Mouse (Mus musculus) urinary bladder, postnatal 14 days (tissue): ENCODE results near the gene Lcp1.

ENCODE experiments used
- DNase-seq: peaks from one replicate; pipeline ENCODE4 v3.0.0; 2021; ENCODE audit warnings: low spot score

The Lcp1 gene

DNA sequence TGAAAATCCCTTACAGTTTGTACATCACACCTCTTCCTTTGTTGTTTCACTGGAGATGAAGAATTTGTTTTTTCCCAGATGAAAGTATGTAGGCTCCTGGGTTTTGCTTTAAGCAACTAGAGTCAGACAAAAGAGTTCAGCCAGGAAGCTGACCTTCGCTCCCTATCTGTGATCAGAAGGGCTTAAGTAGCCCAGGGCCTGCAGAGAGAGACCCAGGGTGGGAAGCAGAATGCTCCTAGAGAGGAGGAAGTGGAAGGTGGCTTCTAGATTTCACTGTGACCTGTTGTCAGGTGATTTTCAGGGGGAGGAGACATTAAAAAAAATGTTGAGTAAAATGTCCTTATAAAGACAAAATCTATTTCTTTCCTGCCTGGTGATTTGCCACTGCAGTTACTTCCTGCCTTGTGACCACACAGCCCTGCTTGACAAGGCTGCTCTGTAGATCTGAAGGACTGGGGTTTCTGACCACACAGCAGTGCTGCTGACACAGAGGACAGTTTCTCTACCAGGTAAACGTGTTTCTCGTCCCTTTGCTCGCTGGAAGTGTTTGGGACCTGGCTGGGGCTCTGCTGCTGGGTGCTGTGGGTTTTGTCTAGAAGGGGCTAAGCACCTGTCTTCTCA is 45.6 kb downstream of the Lcp1 start:
- DNase-seq = no peak

DNA sequence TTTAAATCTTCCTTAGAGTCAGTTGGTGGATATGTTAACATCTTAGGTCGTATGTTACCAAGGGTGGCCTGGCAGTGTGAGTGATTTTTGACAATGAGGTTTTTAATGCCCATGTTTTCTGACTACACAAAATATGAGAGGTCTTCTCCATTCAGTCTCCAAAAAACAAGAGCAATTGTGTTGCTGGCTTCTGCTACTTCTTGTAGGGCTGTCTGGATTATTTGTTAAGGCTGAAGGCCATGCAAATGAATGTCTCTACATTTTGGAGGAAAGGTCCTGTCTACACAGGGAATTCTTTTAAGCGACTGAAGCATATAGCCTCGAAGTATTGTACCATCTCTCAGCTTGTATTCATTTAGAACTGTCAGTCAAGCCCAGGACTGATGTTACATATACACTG is 46.5 kb downstream of the Lcp1 start:
- DNase-seq = no peak

DNA sequence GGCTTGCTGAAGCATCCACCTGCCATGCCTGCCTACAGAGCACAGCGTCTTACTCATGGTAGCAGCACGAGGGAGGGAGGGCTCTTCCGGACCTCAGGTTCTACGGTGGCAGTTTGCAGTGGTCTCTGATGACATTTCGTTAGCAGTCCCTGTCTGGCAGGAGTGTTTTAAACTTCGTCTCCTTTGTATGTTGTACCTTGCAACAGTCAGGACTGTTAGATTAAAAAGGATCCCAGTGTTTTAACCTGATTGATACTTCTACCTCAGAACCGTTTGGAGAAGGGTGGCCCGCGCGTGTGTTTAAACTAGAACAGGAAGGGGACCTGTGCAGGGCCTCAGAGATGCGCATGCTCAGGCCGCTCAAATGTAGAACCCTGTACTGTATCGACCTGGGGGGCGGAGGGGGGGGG is 47.5 kb downstream of the Lcp1 start:
- no peak for DNase-seq

DNA sequence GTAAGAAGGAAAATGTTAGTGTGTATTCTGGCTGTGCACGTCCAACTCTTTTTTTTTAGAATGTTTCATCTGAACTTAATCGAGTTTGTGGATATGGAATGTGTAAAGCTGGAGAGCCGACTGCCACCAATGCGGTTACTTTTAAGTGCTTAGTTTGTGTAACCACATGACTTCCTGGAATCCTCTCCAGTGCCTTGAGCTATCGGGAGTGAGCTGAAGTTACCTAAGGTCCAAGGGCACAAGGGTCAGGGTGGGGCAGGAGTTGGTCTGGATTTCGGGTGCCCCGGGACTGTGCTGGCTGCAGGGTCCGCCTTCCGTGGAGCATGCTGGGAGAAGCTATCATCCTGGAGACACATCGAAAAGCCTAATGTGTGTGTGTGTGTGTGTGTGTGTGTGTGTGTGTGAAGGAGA is 47.9 kb downstream of the Lcp1 start:
- no peak for DNase-seq

DNA sequence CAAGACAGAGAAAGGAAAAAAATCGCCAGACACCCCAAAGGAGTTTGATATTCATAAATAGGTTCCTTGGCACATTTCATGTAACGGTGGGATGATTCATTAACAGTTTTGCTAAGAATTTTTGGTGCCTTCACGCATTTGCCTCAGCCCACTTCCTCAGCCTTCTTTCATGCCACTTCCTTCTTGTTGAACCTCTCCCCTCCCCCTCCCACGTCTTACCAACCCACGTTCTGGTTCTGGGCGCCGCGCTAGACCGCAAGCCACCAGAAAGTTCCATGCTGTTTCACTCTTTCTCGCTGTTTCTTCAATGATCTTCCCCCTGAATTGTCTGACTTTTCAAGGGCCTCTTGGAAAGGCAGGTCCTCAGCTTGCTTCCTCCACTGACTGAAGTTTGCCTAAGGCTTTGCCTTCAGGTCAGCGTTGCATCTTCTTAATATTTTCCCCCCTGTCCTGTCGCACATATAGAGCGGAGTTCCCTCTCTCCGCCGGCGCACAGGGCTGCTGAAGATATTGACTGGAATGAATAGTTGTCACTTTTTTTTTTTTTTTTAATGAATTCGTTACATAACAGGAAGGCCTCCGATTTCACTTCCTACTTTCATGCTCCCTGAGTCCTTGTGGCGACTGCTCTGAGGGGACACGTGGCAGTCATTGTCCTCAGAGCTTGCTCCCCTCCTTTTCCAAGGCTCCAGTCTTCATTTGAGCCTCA is 48.5 kb downstream of the Lcp1 start:
- no peak for DNase-seq

DNA sequence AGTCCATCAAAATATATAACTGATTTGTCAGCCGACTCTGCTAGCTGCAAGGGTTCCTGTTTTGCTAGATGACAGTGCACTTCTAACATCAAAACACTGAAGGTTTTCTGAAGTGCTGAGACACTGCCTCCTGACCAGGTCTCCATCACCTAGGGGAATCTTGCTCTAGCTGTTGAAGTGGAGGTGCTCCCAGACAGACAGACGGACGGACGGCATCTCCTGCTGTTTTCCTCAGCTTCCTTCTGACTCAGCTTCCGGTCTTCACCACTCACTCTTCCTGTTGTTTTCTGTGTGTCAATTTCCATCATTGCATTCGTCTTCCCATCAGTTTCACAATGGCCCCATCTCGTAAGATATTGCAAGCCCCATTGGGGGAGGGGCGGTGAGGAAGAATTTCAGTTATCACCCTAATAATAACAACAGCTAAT is 49.7 kb downstream of the Lcp1 start:
- no peak for DNase-seq

DNA sequence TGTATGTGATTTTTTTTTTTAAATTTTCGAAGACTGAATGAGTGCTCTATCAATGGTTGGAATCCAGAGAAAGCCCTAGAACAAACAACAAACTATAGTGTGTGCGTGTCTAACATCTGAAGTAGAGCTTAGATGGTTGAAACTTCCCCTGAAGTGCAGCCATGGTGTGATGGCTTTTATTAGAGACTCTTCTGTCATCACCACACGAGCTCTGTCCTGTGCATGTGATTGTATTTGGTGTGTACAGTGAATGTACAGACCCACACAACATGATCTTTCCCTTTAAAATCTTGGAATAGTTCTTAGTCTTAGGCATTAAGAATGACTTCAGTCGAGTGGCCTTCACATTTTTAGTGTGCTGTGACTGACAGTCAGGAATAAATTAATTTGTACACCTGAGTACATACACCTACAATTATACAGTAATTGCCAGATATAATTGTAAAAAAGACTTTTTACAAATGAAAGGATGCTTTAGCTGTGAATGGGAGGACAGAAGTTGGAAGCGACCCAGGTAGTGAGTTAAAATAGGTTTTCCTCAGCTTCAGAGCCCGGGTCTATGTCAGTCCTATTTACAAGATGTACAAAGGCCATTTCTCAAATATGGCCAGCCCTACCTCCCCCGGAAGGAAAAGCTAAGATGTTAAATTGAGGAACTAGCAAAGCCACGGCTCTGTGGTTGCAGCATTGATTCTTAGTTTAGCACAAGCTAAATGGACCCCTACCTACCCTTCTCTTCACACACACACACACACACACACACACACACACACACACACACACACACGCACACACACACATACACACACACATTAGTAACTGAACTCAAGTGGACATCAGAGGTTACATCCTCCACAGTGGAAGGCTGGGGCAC is 50.4 kb downstream of the Lcp1 start:
- no peak for DNase-seq

DNA sequence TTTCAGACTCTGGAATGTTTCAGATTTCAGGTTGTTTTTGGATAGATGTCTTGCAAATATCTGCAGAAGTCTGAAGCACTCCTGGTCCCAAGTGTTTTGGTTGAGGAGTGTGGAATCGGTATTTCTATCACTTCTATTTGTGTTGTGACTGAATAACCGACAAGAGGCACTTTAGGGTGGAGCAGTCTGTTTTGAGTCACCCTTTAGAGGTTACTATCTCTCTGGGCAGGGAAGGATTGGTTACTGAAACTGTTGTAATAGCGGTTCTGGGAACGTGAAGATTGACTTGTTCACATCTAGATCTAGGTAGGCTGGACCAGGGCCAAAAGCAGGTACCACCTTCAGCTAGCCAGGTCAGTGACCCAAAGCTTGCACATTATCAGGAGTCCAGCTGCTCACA is 51.5 kb downstream of the Lcp1 start:
- DNase-seq = no peak

DNA sequence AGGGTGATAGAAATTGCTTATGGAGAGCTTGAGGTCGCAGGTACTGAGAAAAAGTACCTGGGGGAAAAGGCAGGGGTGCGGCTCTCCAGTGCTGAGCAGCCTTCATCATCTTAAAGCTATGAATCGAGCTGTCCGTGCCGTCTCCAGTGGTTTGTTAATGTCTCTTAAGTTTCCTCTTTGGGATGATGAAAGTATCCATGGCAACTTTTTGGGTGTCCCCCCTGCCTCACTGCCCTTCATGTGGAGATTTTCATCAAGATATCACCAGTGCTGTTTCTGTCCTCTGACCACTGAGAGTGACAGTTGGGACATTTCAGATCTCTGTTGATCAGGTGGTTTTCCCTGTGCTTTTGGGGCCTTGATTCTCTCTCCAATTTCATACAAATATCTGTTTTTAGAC is 51.9 kb downstream of the Lcp1 start:
- no peak for DNase-seq

DNA sequence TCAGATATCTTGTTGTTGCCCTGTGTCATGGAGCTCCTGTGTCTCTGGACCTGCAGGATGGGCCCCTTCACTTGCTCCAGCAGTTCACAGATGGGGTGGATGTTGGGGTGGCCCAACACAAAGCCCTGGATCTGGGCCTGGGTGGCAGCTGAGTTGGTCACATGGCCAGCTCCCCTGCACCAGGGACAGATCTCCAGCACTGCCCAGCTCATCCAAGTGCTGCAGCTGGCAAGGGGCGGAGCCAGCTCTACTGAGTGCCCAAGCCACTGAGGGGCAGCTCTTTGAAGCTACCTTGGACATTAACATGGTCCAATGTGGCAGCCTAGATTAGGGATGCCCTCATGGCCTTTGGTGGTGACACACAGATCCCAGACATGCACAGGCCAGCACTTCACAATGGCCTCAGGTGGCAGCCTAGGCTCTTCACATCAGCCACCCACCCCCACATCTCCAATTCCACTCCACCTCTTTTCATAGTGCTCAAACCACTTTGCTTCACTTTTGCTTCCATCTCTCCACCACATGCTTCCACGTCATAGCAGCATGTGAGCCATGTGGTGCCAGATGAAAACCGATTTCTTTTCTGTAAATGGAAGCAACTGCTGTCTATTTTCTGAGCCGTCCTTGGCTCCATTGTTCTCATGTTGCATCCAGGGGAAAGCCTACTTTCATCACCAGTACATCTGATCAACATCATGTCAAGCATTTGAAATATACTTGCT is 53.3 kb downstream of the Lcp1 start:
- DNase-seq = no peak

DNA sequence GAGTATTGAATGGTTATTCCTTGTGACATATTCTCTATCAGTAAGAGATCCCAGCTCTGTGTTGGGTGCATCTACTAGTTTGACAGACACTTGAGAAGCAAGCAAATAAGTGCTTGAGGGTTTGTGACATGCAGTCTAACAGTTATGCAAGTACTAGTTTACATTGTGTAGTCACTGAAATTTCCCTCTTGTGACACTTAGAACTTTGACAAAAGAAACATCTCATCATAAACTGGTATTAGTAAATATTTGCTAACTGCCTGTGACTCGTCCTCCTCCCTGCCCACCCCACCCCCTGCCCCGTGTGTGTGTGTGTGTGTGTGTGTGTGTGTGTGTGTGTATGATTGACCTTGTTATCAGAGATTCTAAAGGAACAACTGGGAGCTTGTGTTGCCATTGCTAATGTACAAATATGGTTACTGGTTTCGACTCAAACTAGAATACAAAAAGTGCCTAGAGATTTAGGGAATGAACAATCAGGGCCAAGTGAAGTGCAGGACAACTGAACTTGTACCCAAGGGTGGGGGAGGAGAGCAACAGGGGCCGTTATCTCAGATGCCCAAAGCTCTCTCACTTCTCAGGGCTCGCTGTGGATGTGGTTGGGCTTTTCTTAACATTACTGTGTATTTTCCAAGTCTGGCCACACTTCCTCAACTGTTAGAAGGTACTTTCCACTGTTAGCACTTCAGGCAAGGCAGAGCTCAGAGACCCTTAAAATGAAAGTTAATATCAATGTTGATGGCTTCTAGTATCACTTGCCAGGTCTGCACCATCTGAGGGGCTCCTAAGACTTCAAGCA is 55.1 kb downstream of the Lcp1 start:
- DNase-seq = no peak

DNA sequence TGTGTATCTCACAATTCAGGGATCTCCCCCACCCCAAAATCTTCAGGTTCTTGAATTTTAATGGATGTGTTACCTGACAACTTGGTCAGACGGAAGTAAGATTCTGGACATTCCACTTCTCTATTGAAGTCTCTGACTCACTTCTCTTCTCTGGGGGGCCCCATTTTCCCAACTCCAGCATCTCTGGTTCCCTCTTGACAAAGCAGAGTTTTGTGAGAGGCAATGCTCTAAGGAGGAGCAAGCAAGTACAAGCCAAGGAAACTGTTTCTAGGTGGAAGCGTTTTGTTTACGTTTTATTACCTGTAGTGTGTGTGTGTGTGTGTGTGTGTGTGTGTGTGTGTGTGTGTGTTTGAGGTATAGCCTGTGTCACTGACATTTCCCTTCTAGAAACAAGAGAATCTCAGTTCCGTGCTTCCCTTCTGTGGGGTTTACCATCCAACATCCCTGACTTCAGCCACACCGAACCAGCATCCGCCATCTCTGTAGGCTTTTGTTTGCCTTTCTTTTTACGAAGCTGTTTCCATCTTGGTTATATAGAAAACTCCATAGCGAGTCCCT is 56.0 kb downstream of the Lcp1 start:
- no peak for DNase-seq

DNA sequence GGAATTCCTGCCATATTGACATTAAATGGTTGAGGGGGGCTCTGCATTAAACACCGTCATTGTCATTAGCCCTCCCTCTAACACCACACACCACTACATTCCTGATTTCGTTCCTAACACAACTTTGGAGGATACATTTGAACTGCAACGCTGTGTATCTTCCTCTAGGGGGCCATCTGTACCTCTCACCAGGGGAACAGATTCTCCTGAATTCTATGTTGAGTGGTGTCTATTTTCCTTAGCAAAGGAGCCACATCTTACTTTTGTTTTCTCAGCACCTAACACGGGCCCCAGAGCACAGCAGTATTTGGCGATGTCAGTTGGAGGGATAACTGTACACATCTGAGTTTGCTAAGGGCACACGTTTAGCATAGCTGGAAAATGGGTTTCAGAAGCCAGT is 57.6 kb downstream of the Lcp1 start:
- no peak for DNase-seq

DNA sequence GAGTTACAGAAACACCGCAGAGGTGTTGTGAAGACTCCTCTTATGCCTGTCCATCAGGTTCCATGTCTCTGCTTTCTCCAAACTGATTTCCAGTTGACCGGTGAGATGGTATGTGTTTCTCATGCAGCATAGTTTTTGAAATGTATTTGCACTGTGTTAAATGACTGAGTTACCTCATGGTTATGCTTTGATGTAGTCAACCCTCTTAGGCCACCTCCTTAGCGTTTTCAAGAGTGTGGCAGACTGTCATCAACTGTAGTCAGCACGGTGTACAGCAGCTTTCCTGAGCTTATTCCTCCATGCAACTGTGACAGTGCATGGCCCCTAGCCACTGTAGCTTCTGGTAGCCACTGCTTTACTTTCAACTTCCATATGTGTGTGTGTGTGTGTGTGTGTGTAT is 58.1 kb downstream of the Lcp1 start:
- no peak for DNase-seq

DNA sequence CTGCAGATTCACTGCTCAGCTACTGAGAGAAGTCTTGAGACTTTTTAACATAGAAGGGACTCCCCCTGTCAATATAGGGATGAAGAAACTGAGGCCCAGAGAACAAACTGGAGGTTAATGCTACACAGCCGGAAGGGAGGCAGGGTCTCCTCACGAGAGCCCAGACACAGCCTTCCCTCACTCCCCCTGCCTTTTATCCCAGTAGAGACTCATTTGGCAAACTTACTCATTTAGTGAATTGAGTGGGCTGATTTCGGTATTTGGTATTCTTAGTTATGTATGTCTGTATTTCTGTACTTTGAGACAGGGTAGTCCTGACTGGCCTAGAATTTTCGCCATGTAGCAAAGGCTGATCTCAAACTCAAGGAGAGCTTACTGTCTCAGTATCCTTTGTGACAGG is 59.8 kb downstream of the Lcp1 start:
- DNase-seq = no peak

DNA sequence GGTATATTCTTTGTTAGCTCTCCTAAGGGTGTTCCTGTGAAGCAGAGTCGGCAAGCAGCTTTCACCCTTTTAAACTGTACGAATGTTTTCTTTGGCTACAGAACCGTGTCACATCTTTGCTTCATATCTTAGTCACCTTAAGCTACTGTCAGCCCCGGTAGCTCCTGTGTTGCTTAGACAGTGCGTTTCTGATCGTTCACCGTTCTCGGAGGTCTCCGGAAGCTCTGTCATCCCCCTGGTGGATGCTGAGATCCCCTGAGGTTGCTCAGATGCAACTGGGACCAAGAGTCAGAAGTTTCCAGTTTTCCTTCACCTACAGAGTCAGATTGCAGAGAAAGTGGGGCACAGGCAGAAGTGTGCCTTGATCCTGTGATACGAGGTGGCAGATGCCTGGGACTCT is 61.5 kb downstream of the Lcp1 start:
- DNase-seq = no peak

DNA sequence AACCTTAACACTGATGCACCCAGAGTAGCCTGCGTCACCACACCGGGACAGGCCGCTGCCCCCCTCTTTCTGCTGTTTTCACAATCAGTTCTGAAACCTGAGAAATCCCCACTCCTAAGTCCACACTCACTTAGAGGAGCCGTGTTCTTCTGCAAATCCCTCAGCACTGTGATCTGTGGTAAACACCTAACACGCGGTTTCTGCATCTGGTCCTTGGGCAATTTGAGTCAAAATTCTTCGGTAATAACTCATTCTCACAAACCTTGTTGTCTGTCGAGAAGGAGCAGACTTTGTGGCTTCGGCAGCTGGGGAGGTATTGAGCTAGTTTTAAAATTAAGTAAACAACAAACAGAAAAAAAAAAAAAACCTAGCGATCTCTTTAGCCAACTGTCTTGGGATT is 62.0 kb downstream of the Lcp1 start:
- no peak for DNase-seq

DNA sequence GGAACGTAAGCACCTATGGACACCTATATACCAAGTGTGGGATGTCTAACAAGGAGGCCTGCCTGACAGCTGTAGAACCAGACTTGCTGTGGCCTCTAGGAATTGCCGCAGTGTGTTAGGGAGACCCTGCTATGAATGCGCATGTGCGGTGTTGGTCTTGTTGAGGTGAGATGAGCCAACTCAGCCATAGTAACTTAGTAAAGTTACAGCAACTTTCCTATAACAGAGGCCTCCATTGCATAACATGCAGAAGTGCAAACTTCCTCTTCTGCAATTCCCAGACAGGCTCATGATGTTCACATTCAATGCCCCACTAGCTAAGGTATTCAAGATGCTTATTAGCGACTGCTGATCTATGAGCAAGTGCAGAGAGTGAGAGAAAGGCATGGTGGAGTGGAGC is 64.6 kb downstream of the Lcp1 start:
- DNase-seq = no peak

DNA sequence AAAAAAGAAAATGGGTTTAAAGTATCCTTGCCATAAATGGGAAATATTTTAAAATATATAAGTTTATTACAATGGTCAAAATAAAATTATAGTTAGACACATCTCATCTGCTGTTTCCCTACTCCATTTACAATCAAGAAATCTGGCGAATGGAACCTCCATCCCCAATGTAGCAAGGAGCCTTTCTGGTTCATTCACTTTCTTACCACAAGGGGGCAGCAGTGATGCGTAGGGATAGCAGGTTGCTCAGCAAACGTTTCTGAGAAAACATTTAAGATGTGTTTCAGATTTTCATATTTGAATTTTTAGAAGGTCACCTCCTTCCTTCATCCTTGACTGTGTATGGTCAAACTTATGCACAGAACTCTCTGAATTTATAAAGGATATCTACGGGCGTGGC is 66.1 kb downstream of the Lcp1 start:
- peak; percentile 51 for DNase-seq

DNA sequence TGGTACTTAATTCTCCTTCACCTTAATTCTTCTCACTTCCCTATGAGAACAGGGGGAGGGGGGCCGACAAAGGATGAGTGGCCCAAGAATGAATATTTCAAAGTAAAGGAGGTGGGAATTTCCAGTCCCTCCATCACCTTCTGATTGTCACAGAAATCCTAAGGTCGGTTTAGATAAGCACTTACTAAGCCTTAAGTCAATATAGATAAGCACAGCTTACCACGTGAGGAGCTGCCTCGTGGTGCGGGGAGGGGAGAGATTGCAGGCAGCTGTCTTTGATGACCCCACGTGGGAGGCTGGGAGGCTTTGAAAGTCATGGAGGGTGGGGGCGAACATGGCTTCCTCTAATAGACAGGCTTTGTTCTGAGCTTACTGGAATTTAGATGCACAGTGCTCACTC is 66.8 kb downstream of the Lcp1 start:
- no peak for DNase-seq

DNA sequence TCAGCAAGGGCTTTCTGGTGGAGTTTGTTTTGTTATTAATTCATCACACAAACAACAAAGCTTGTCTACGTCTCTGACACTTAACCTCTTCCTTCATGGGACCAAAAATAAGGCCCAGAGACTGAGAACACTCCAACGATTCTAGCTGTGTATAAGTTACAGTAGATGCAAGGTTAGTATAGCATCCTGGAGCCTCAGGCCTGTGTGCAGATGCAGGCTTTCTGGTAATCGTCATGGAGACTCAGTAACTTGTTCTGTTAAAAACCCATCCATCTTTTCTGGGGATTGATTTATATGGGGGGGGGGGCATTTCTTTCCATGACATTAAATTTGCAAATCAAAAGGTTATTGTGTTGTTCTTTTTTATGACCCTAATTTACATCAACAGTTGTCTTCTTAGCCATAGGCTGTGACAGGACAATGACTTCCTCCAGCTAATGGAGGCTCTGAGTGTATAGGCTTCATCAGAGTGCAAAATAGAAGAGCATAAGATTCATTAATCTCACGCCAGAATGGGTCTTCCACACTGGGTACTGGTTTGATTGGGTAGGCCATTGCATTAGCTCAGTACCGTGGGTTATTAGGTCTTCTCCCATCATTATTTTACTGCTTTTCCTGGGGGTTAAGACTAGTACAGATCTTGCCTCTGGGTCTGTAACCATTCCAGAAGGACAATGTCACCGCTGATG is 74.6 kb downstream of the Lcp1 start:
- no peak for DNase-seq
